ENCODE assay signal across 9 mouse cellular contexts in genomic region chr4:133209366-133209765, GRCm38 (mm10). TPM values are rescaled to one million over a fixed set of nuclear protein-coding genes. Genes with fewer than 3 reads are reported as not detected.
A peak's percentile ranks its signal among the peaks of the same experiment; 100 is the strongest.
DNase-seq lines count a peak whose midpoint lies in the region; ATAC-seq lines count a peak whose summit lies in the region.
"Had no signal": no experiment of that assay in that cellular context is flagged by ENCODE, and none has a peak within 500 bp of the region (broad histone marks: within the 10 kb centered on the region; RNA-seq: fewer than 3 reads in every experiment).

No protein-coding gene starts in this region.

- no peak overlapping the region; the same call in 1 of the 2 replicates for H3K9ac ChIP-seq in forebrain, embryonic 16.5 days (replicated peaks; ENCODE audit: low read depth, low read length)
- H3K9ac ChIP-seq in hindbrain, embryonic 14.5 days = no peak overlapping the region

- no peak overlapping the region for H3K27ac ChIP-seq in forebrain, embryonic 10.5 days
- H3K27ac ChIP-seq in forebrain, embryonic 16.5 days (ENCODE audit: low read length) = no peak overlapping the region
- no peak overlapping the region for H3K27ac ChIP-seq in hindbrain, embryonic 14.5 days

- H3K9me3 ChIP-seq in forebrain, embryonic 10.5 days = no peaks in the 10 kb centered on the region
- H3K9me3 ChIP-seq in forebrain, embryonic 16.5 days (ENCODE audit: control insufficient read depth, low read length) = no peaks in the 10 kb centered on the region
- no peaks in the 10 kb centered on the region for H3K9me3 ChIP-seq in hindbrain, embryonic 14.5 days (ENCODE audit: control insufficient read depth, low read length)

- 5% methylated on average over 11 of the region's 11 CpGs for WGBS in forebrain, embryonic 10.5 days
- 4% methylated on average over 11 of the region's 11 CpGs for WGBS in forebrain, embryonic 16.5 days
- 5% methylated on average over 11 of the region's 11 CpGs for WGBS in hindbrain, embryonic 14.5 days

- DNase-seq in forebrain, embryonic 10.5 days (ENCODE audit: extremely low spot score, low spot score) = peak; percentile 66
- peak; percentile 31 to 40 for DNase-seq in spleen, adult 18-20 months
- no peak for DNase-seq in spleen, adult 12 weeks (ENCODE audit: low spot score)
- DNase-seq in cerebellum, adult 9-10 months = peak; percentile 82
- DNase-seq in hindbrain, embryonic 14.5 days (ENCODE audit: low spot score) = peak; percentile 87
- peak; percentile 67 for DNase-seq in lung, postnatal 10 days
- peak; percentile 80 for DNase-seq in thymus, postnatal 0 days (ENCODE audit: low spot score)

- H3K4me3 ChIP-seq in forebrain, embryonic 10.5 days = no peak overlapping the region
- H3K4me3 ChIP-seq in forebrain, embryonic 16.5 days (replicated peaks; ENCODE audit: low read length) = no peak overlapping the region
- H3K4me3 ChIP-seq in hindbrain, embryonic 14.5 days (replicated peaks; ENCODE audit: low read length) = no peak overlapping the region

- H3K36me3 ChIP-seq in forebrain, embryonic 10.5 days (replicated peaks) = no peaks in the 10 kb centered on the region
- H3K36me3 ChIP-seq in forebrain, embryonic 16.5 days (ENCODE audit: control insufficient read depth, insufficient read depth) = no peaks in the 10 kb centered on the region
- no peaks in the 10 kb centered on the region for H3K36me3 ChIP-seq in hindbrain, embryonic 14.5 days (replicated peaks; ENCODE audit: control insufficient read depth, insufficient read depth)

- ATAC-seq in forebrain, embryonic 16.5 days = no peak
- no peak for ATAC-seq in hindbrain, embryonic 14.5 days (ENCODE audit: low FRiP score)
- ATAC-seq: Patski had no signal

- peaks cover 39% of the 10 kb centered on the region for H3K4me1 ChIP-seq in forebrain, embryonic 10.5 days
- H3K4me1 ChIP-seq in forebrain, embryonic 16.5 days (replicated peaks; ENCODE audit: control insufficient read depth, insufficient read depth, low read length) = peaks cover 19% of the 10 kb centered on the region
- H3K4me1 ChIP-seq in hindbrain, embryonic 14.5 days (replicated peaks; ENCODE audit: control insufficient read depth, insufficient read depth, low read length) = peaks cover 17% of the 10 kb centered on the region; the same call in 1 of the 2 replicates

- H3K4me2 ChIP-seq in forebrain, embryonic 16.5 days (ENCODE audit: low read length) = no peak overlapping the region
- H3K4me2 ChIP-seq in hindbrain, embryonic 14.5 days (replicated peaks) = no peak overlapping the region

- peaks cover 65% of the 10 kb centered on the region for H3K27me3 ChIP-seq in forebrain, embryonic 10.5 days (ENCODE audit: poor library complexity, severe bottlenecking)
- peaks cover 6% of the 10 kb centered on the region; the same call in 1 of the 2 replicates for H3K27me3 ChIP-seq in forebrain, embryonic 16.5 days (replicated peaks; ENCODE audit: control insufficient read depth, insufficient read depth, low read length)
- H3K27me3 ChIP-seq in hindbrain, embryonic 14.5 days (ENCODE audit: control insufficient read depth, insufficient read depth, low read length) = peaks cover 33% of the 10 kb centered on the region
- H3K27me3 ChIP-seq: Patski had no signal

RNA-seq across cellular contexts. Expression of gene Cd164l2, which starts 2.6 kb away (rescaled TPM):
- 1.2 and 2.5 TPM in 2 replicates for polyA plus RNA-seq in forebrain, embryonic 10.5 days (2016; fragmentation: Nextera tagmentation; extraction: Ambion mirVana)
- 0.88 and 1.1 TPM in 2 replicates for polyA plus RNA-seq in forebrain, embryonic 16.5 days (2015; fragmentation: Nextera tagmentation; extraction: Ambion mirVana)
- polyA plus RNA-seq in hindbrain, embryonic 14.5 days (2014; fragmentation: Nextera tagmentation; extraction: Ambion mirVana) = 2.2 TPM in 2 replicates
- polyA plus RNA-seq in thymus, postnatal 0 days (2015; fragmentation: Nextera tagmentation; extraction: Ambion mirVana) = 0.86 and 1.1 TPM in 2 replicates

RNA-seq across cellular contexts. Expression of gene Gpr3, which starts 3.0 kb away (rescaled TPM):
- polyA plus RNA-seq in forebrain, embryonic 10.5 days (2016; fragmentation: Nextera tagmentation; extraction: Ambion mirVana) = 0.06 and 0.27 TPM in 2 replicates
- 0.57 and 1.4 TPM in 2 replicates for polyA plus RNA-seq in forebrain, embryonic 16.5 days (2015; fragmentation: Nextera tagmentation; extraction: Ambion mirVana)
- 1.5 and 2.3 TPM in 2 replicates for polyA plus RNA-seq in hindbrain, embryonic 14.5 days (2014; fragmentation: Nextera tagmentation; extraction: Ambion mirVana)
- polyA plus RNA-seq in thymus, postnatal 0 days (2015; fragmentation: Nextera tagmentation; extraction: Ambion mirVana) = not detected in 2 replicates

RNA-seq across cellular contexts. Expression of gene Map3k6, which starts 31.3 kb away (rescaled TPM):
- polyA plus RNA-seq in forebrain, embryonic 10.5 days (2016; fragmentation: Nextera tagmentation; extraction: Ambion mirVana) = 1.7 and 1.8 TPM in 2 replicates
- polyA plus RNA-seq in forebrain, embryonic 16.5 days (2015; fragmentation: Nextera tagmentation; extraction: Ambion mirVana) = 2.1 and 2.3 TPM in 2 replicates
- 1.7 and 3.0 TPM in 2 replicates for polyA plus RNA-seq in hindbrain, embryonic 14.5 days (2014; fragmentation: Nextera tagmentation; extraction: Ambion mirVana)
- 2.2 and 2.6 TPM in 2 replicates for polyA plus RNA-seq in thymus, postnatal 0 days (2015; fragmentation: Nextera tagmentation; extraction: Ambion mirVana)

RNA-seq across cellular contexts. Expression of gene Sytl1, which starts 53.5 kb away (rescaled TPM):
- 0.67 and 1.0 TPM in 2 replicates for polyA plus RNA-seq in forebrain, embryonic 10.5 days (2016; fragmentation: Nextera tagmentation; extraction: Ambion mirVana)
- polyA plus RNA-seq in forebrain, embryonic 16.5 days (2015; fragmentation: Nextera tagmentation; extraction: Ambion mirVana) = 0.47 and 0.52 TPM in 2 replicates
- 0.26 and 0.43 TPM in 2 replicates for polyA plus RNA-seq in hindbrain, embryonic 14.5 days (2014; fragmentation: Nextera tagmentation; extraction: Ambion mirVana)
- polyA plus RNA-seq in thymus, postnatal 0 days (2015; fragmentation: Nextera tagmentation; extraction: Ambion mirVana) = 34.2 and 34.8 TPM in 2 replicates
